Mouse (Mus musculus) CH12.LX (cell line): Measurements from ENCODE around the gene Far1.

Source experiments
- CHD1 ChIP-seq: IDR thresholded peaks from 2 replicates; pipeline ENCODE4 v1.6.1; 2012; ENCODE audit warnings: low read depth, low read length, improper control_type of control experiment, inconsistent platforms
- CTCF ChIP-seq, 2 experiments: IDR thresholded peaks in 1 of 2; conservative IDR thresholded peaks in 1 of 2; 2 replicates each; pipeline ENCODE4 v1.5.1; 2011 to 2012; ENCODE audit warnings: low read depth in 2 of 2, low read length in 2 of 2, improper control_type of control experiment in 1 of 2, inconsistent platforms in 1 of 2, mild to moderate bottlenecking in 1 of 2, moderate library complexity in 1 of 2
- ELF1 ChIP-seq: IDR thresholded peaks from 2 replicates; pipeline ENCODE4 v1.6.1; 2014; ENCODE audit warnings: low read depth, mild to moderate bottlenecking, inconsistent platforms, low read length, improper control_type of control experiment
- HCFC1 ChIP-seq: IDR thresholded peaks from 2 replicates; pipeline ENCODE4 v1.6.1; 2012; ENCODE audit warnings: low read depth, mild to moderate bottlenecking, inconsistent platforms, low read length, improper control_type of control experiment
- JUN ChIP-seq: IDR thresholded peaks from 2 replicates; pipeline ENCODE4 v1.6.1; 2011; ENCODE audit warnings: low read depth, mild to moderate bottlenecking, low read length, improper control_type of control experiment, moderate library complexity; ENCODE audit not compliant: insufficient read depth
- JUND ChIP-seq: conservative IDR thresholded peaks from 2 replicates; pipeline ENCODE4 v1.6.1; 2011; ENCODE audit warnings: low read depth, low read length, improper control_type of control experiment
- MAX ChIP-seq: IDR thresholded peaks from 2 replicates; pipeline ENCODE4 v1.6.1; 2011; ENCODE audit warnings: low read length, improper control_type of control experiment
- NRF1 ChIP-seq: IDR thresholded peaks from 2 replicates; pipeline ENCODE4 v1.6.1; 2014; ENCODE audit warnings: low read depth, mild to moderate bottlenecking, inconsistent platforms, low read length, improper control_type of control experiment, moderate library complexity
- UBTF ChIP-seq: IDR thresholded peaks from 2 replicates; pipeline ENCODE4 v1.6.1; 2012; ENCODE audit warnings: low read depth, mild to moderate bottlenecking, inconsistent platforms, low read length, improper control_type of control experiment, moderate library complexity
- USF1 ChIP-seq: IDR thresholded peaks from 2 replicates; pipeline ENCODE4 v1.6.1; 2014; ENCODE audit warnings: low read depth, mild to moderate bottlenecking, inconsistent platforms, low read length, improper control_type of control experiment
- USF2 ChIP-seq: conservative IDR thresholded peaks from 2 replicates; pipeline ENCODE4 v1.6.1; 2011; ENCODE audit warnings: low read depth, low read length, improper control_type of control experiment
- ZC3H11A ChIP-seq: IDR thresholded peaks from 2 replicates; pipeline ENCODE4 v1.6.1; 2012; ENCODE audit warnings: low read depth, mild to moderate bottlenecking, inconsistent platforms, low read length, improper control_type of control experiment
- ZKSCAN1 ChIP-seq: IDR thresholded peaks from 2 replicates; pipeline ENCODE4 v1.6.1; 2012; ENCODE audit warnings: low read depth, inconsistent platforms, low read length, improper control_type of control experiment, borderline replicate concordance

DNA sequence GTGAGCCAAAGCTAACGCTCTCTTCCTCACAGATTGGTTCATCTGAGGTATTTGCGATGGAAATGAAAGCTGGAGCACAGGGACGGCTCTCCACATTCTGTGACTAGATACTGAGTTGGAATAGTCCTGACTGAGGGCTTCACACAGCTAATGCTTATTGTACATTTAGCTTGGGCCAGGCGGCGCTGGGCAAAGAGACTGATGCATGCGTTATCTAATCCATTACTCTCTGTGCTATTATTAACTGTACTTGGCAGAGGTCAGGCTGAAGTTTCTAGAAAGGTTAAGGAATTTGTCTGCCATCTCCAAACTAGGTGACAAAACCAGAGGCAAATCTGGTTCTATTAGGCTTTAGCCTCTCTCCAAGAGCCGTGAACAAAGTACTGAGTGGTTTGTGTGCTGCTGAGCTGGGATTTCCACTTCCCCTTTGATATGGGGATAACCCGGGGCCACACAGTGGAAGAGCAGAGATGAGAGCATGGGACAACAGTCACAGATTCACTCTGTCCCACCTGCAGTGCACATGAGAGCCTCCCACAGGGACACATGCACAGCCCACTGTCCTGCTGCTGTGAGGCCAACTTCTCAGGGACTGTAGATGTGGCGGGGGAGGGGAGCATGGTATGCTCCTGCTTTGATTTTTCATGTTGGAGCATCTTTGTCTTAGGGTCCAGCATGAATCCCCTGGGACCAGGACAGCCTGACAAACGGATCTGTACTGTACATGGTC is 100.7 kb downstream of the Far1 start:
- no peak for TF ChIP-seq HCFC1
- TF ChIP-seq ZKSCAN1 = no peak
- no peak for TF ChIP-seq JUND
- no peak for TF ChIP-seq CTCF (conservative IDR thresholded peaks at IDR 0.05 in 1 of 2, IDR thresholded peaks at IDR 0.05 in 1 of 2; ENCODE audit: low read depth in 2 of 2, low read length in 2 of 2)
- no peak for TF ChIP-seq MAX
- TF ChIP-seq JUN = no peak
- no peak for TF ChIP-seq ELF1
- no peak for TF ChIP-seq ZC3H11A
- TF ChIP-seq USF1 = no peak
- TF ChIP-seq USF2 = no peak
- TF ChIP-seq UBTF = no peak
- no peak for TF ChIP-seq NRF1
- TF ChIP-seq CHD1 = no peak
